Mouse (Mus musculus) left cerebral cortex, postnatal 4 days (tissue): Measurements from ENCODE around the gene Homer1. TPM values are rescaled to one million over a fixed set of nuclear protein-coding genes. Genes with fewer than 3 reads are reported as not detected.

ENCODE experiments used
- DNase-seq: peaks from one replicate; pipeline ENCODE4 v3.0.0-alpha.2; 2022
- intact Hi-C: fragments of 180-260 bp; cut with DNase I; formaldehyde crosslinking; loops from one replicate; pipeline ENCODE4 v1.15.1; 2025
- total RNA-seq, 2 experiments: library from RNA; stranded (reverse); gene quantifications; 2 replicates each; pipeline ENCODE4 v1.2.3; 2021

The Homer1 gene
- total RNA-seq, 2 experiments from 2014 or later = 120 to 125 TPM

- peak; percentile 8 for DNase-seq
- intact Hi-C loops = no loop called here
Measured at GRCm38 (mm10) chr13:93387440-93387839, 88.0 kb downstream of the Homer1 start.

- no peak for DNase-seq
- intact Hi-C loops = no loop called here
Measured at GRCm38 (mm10) chr13:93388594-93389241, 89.3 kb downstream of the Homer1 start.

GRCm38 (mm10) chr13:93389242-93389625 lies 89.8 kb downstream of the Homer1 start:
- intact Hi-C loops = no loop called here
- no peak for DNase-seq

GRCm38 (mm10) chr13:93399710-93400216 lies 100.3 kb downstream of the Homer1 start:
- no peak for DNase-seq
- intact Hi-C loops = no loop called here

GRCm38 (mm10) chr13:93401947-93402346 lies 102.5 kb downstream of the Homer1 start:
- intact Hi-C loops = no loop called here

GRCm38 (mm10) chr13:93406855-93407254 lies 107.4 kb downstream of the Homer1 start:
- DNase-seq = no peak
- intact Hi-C loops = no loop called here

More at GRCm38 (mm10) chr13:93401947-93402346, 102.5 kb downstream of the Homer1 start:
- DNase-seq = no peak

GRCm38 (mm10) chr13:93410343-93410742 lies 110.9 kb downstream of the Homer1 start:
- intact Hi-C loops = no loop called here
- DNase-seq = no peak

- DNase-seq = no peak
- intact Hi-C loops = no loop called here
Measured at GRCm38 (mm10) chr13:93415055-93415454, 115.6 kb downstream of the Homer1 start.

- intact Hi-C loops = no loop called here
- DNase-seq = no peak
Measured at GRCm38 (mm10) chr13:93418292-93418691, 118.9 kb downstream of the Homer1 start.

GRCm38 (mm10) chr13:93419779-93420178 lies 120.3 kb downstream of the Homer1 start:
- intact Hi-C loops = no loop called here
- DNase-seq = no peak

- intact Hi-C loops = no loop called here
- no peak for DNase-seq
Measured at GRCm38 (mm10) chr13:93423224-93423623, 123.8 kb downstream of the Homer1 start.

GRCm38 (mm10) chr13:93427920-93428876 lies 128.8 kb downstream of the Homer1 start:
- intact Hi-C loops = no loop called here
- no peak for DNase-seq

- intact Hi-C loops = no loop called here
Measured at GRCm38 (mm10) chr13:93429205-93429604, 129.8 kb downstream of the Homer1 start.

GRCm38 (mm10) chr13:93440167-93440566 lies 140.7 kb downstream of the Homer1 start:
- no peak for DNase-seq
- intact Hi-C loops = no loop called here

More at GRCm38 (mm10) chr13:93429205-93429604, 129.8 kb downstream of the Homer1 start:
- no peak for DNase-seq

- intact Hi-C loops = no loop called here
- DNase-seq = peak; percentile 55
Measured at GRCm38 (mm10) chr13:93453275-93453674, 153.8 kb downstream of the Homer1 start.

Other genes starting within 250 kb of the Homer1 start
- under 1 TPM; 0.81 to 0.88 TPM for gene Cmya5, start 154.9 kb upstream of the Homer1 start, total RNA-seq
- gene Tent2, start 107.2 kb upstream of the Homer1 start, total RNA-seq = 10 to 100 TPM; 36.5 to 41.0 TPM
- gene Jmy, start 200.2 kb downstream of the Homer1 start, total RNA-seq = 10 to 100 TPM; 40.4 to 44.4 TPM